Mouse (Mus musculus) c-Kit-positive CD71-negative TER-119-negative erythroid progenitor cells, embryonic 14.5 days (primary cell): ENCODE results near the gene Palld.

Experiments used
- DNase-seq: peaks from one replicate; pipeline ENCODE4 v3.0.0-alpha.2; 2013; ENCODE audit warnings: low read depth

Palld gene

GRCm38 (mm10) chr8:61555343-61555742 lies 347.1 kb downstream of the Palld start:
- DNase-seq = no peak

GRCm38 (mm10) chr8:61552755-61553402 lies 349.6 kb downstream of the Palld start:
- no peak for DNase-seq

GRCm38 (mm10) chr8:61552221-61552620 lies 350.3 kb downstream of the Palld start:
- DNase-seq = no peak

GRCm38 (mm10) chr8:61550006-61550748 lies 352.3 kb downstream of the Palld start:
- DNase-seq = no peak

GRCm38 (mm10) chr8:61549585-61549984 lies 352.9 kb downstream of the Palld start:
- no peak for DNase-seq

- DNase-seq = peak; percentile 89
Observed at GRCm38 (mm10) chr8:61539828-61540500, 362.5 kb downstream of the Palld start.

- no peak for DNase-seq
Observed at GRCm38 (mm10) chr8:61537471-61537870, 365.0 kb downstream of the Palld start.

- DNase-seq = no peak
Observed at GRCm38 (mm10) chr8:61535472-61535871, 367.0 kb downstream of the Palld start.

- no peak for DNase-seq
Observed at GRCm38 (mm10) chr8:61533356-61533926, 369.0 kb downstream of the Palld start.

GRCm38 (mm10) chr8:61532831-61533230 lies 369.7 kb downstream of the Palld start:
- no peak for DNase-seq

GRCm38 (mm10) chr8:61531944-61532795 lies 370.3 kb downstream of the Palld start:
- no peak for DNase-seq

GRCm38 (mm10) chr8:61528642-61529041 lies 373.8 kb downstream of the Palld start:
- DNase-seq = no peak

GRCm38 (mm10) chr8:61528197-61528596 lies 374.3 kb downstream of the Palld start:
- no peak for DNase-seq

- no peak for DNase-seq
Observed at GRCm38 (mm10) chr8:61527037-61527436, 375.5 kb downstream of the Palld start.

GRCm38 (mm10) chr8:61522132-61522531 lies 380.4 kb downstream of the Palld start:
- peak; percentile 28 for DNase-seq

- DNase-seq = peak; percentile 16
Observed at GRCm38 (mm10) chr8:61517502-61518185, 384.8 kb downstream of the Palld start.

- no peak for DNase-seq
Observed at GRCm38 (mm10) chr8:61516745-61517501, 385.6 kb downstream of the Palld start.

- DNase-seq = peak; percentile 51
Observed at GRCm38 (mm10) chr8:61515931-61516744, 386.4 kb downstream of the Palld start.

- DNase-seq = no peak
Observed at GRCm38 (mm10) chr8:61515110-61515930, 387.2 kb downstream of the Palld start.
